Mouse (Mus musculus) olfactory bulb, adult 2 months (tissue): ENCODE data around the gene Mapk8ip1.

Source experiments
- CTCF ChIP-seq: fragments of 200-500 bp; IDR thresholded peaks from 2 replicates; pipeline ENCODE4 v1.5.1; 2012; ENCODE audit warnings: low read depth, mild to moderate bottlenecking, low read length, moderate library complexity; ENCODE audit not compliant: insufficient read depth
- POLR2A ChIP-seq: fragments of 200-500 bp; IDR thresholded peaks from 2 replicates; pipeline ENCODE4 v1.6.1; 2012; ENCODE audit warnings: mild to moderate bottlenecking, low read depth, low read length, moderate library complexity; ENCODE audit not compliant: insufficient read depth

GRCm38 (mm10) chr2:92389645-92390044, 11.4 kb downstream of the Mapk8ip1 start:
- TF ChIP-seq POLR2A (no peak), CTCF (no peak)
